Comparison of ENCODE assay signal across 24 mouse cellular contexts in the genomic region with DNA sequence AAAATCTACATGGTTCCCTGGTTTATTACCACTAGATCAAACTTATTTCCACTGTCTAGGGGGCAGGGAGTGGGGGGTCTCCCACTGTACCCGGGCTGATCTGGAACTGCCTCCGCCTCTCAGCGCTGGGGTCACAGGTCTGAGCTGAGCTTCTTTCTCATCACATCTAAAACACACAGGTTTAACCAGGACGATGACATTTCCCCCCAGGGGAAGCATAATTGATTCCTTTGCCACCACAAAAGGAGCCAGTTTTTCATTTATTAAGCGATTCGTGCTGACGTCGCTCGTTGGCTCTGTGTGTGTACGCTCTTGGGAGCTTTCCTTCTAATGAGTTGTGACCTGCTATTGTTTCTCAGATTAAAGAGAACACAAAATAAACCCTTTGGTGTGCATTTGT. TPM values are rescaled to one million over a fixed set of nuclear protein-coding genes. Genes with fewer than 3 reads are reported as not detected.
DNase-seq lines count a peak whose midpoint lies in the region; ATAC-seq lines count a peak whose summit lies in the region.
"Had no signal": no experiment of that assay in that cellular context is flagged by ENCODE, and none has a peak within 500 bp of the region (broad histone marks: within the 10 kb centered on the region; RNA-seq: fewer than 3 reads in every experiment).

No protein-coding gene starts in this region.

- H3K27me3 ChIP-seq in forebrain, embryonic 14.5 days (replicated peaks; ENCODE audit: control insufficient read depth, insufficient read depth, low read length), result no peaks in the 10 kb centered on the region
- no peaks in the 10 kb centered on the region for H3K27me3 ChIP-seq in forebrain, embryonic 11.5 days (ENCODE audit: control insufficient read depth, insufficient read depth, low read length)
- H3K27me3 ChIP-seq in hindbrain, embryonic 16.5 days (replicated peaks; ENCODE audit: control insufficient read depth, insufficient read depth, low read length), result no peaks in the 10 kb centered on the region

- H3K27ac ChIP-seq in forebrain, embryonic 14.5 days (ENCODE audit: low read depth, low read length), result no peak overlapping the region
- H3K27ac ChIP-seq in forebrain, embryonic 11.5 days (ENCODE audit: low read depth, low read length), result no peak overlapping the region
- no peak overlapping the region for H3K27ac ChIP-seq in hindbrain, embryonic 16.5 days (ENCODE audit: low read depth, low read length)
- H3K27ac ChIP-seq: heart, adult 2 months; heart, embryonic 13.5 days; layer of hippocampus, adult 2 months; liver, embryonic 14.5 days; macrophage had no signal

- H3K4me1 ChIP-seq in forebrain, embryonic 14.5 days (ENCODE audit: control insufficient read depth, insufficient read depth, low read length), result no peaks in the 10 kb centered on the region
- no peaks in the 10 kb centered on the region for H3K4me1 ChIP-seq in forebrain, embryonic 11.5 days (replicated peaks; ENCODE audit: control insufficient read depth, insufficient read depth, low read length)
- H3K4me1 ChIP-seq in hindbrain, embryonic 16.5 days (ENCODE audit: control insufficient read depth, insufficient read depth, low read depth, low read length), result peaks cover 7% of the 10 kb centered on the region
- H3K4me1 ChIP-seq: heart, embryonic 13.5 days had no signal

- 26% methylated on average over 10 of the region's 10 CpGs for WGBS in forebrain, embryonic 14.5 days
- WGBS in forebrain, embryonic 11.5 days, result 46% methylated on average over 10 of the region's 10 CpGs
- WGBS in hindbrain, embryonic 16.5 days, result 34% methylated on average over 10 of the region's 10 CpGs

- no peak overlapping the region for H3K4me3 ChIP-seq in forebrain, embryonic 14.5 days (ENCODE audit: low read depth, low read length)
- H3K4me3 ChIP-seq in forebrain, embryonic 11.5 days (ENCODE audit: low read depth, low read length), result no peak overlapping the region
- no peak overlapping the region for H3K4me3 ChIP-seq in hindbrain, embryonic 16.5 days (ENCODE audit: low read length)
- H3K4me3 ChIP-seq: heart, adult 2 months; heart, embryonic 13.5 days; layer of hippocampus, adult 2 months had no signal

- no peaks in the 10 kb centered on the region for H3K36me3 ChIP-seq in forebrain, embryonic 14.5 days (ENCODE audit: control insufficient read depth, insufficient read depth, low read length)
- H3K36me3 ChIP-seq in forebrain, embryonic 11.5 days (ENCODE audit: control insufficient read depth, insufficient read depth, low read length), result no peaks in the 10 kb centered on the region
- no peaks in the 10 kb centered on the region for H3K36me3 ChIP-seq in hindbrain, embryonic 16.5 days (ENCODE audit: control insufficient read depth, insufficient read depth, low read length)
- H3K36me3 ChIP-seq: heart, embryonic 13.5 days had no signal

- H3K9ac ChIP-seq in forebrain, embryonic 14.5 days (ENCODE audit: low read length), result no peak overlapping the region
- H3K9ac ChIP-seq in forebrain, embryonic 11.5 days (ENCODE audit: low read length), result no peak overlapping the region
- H3K9ac ChIP-seq in hindbrain, embryonic 16.5 days (ENCODE audit: low read depth, low read length), result no peak overlapping the region
- H3K9ac ChIP-seq: heart, embryonic 13.5 days; liver, embryonic 14.5 days had no signal

- no peaks in the 10 kb centered on the region for H3K9me3 ChIP-seq in forebrain, embryonic 14.5 days (replicated peaks; ENCODE audit: control insufficient read depth, low read length)
- no peaks in the 10 kb centered on the region for H3K9me3 ChIP-seq in forebrain, embryonic 11.5 days (ENCODE audit: control insufficient read depth, low read length)
- no peaks in the 10 kb centered on the region for H3K9me3 ChIP-seq in hindbrain, embryonic 16.5 days (ENCODE audit: control insufficient read depth, low read length)
- H3K9me3 ChIP-seq: heart, embryonic 13.5 days had no signal

- DNase-seq in forebrain, embryonic 14.5 days (ENCODE audit: low spot score), result peak; percentile 34
- DNase-seq in forebrain, embryonic 11.5 days (ENCODE audit: low spot score), result no peak
- DNase-seq in retina, postnatal 1 day, result peak; percentile 57
- DNase-seq in retina, embryonic 14.5 days (ENCODE audit: low spot score), result no peak
- no peak for DNase-seq in left cerebral cortex, adult 18-20 months (ENCODE audit: low spot score in 2 of 2)
- no peak for DNase-seq in layer of hippocampus, postnatal 25 days (ENCODE audit: extremely low spot score in 1 of 2, low spot score in 1 of 2)
- DNase-seq: adrenal gland, postnatal 36 days; B cell, adult 2 months; cerebellum, adult 2 months; cerebellum, postnatal 25 days; heart, adult 2 months; kidney, adult 2 months; kidney, postnatal 36 days; liver; lung, adult 2 months; thymus, postnatal 4 days had no signal

- H3K4me2 ChIP-seq in forebrain, embryonic 14.5 days (ENCODE audit: low read length), result no peak overlapping the region
- H3K4me2 ChIP-seq in forebrain, embryonic 11.5 days (ENCODE audit: low read depth, low read length, severe bottlenecking), result no peak overlapping the region
- H3K4me2 ChIP-seq in hindbrain, embryonic 16.5 days (ENCODE audit: low read length), result no peak overlapping the region
- H3K4me2 ChIP-seq: heart, embryonic 13.5 days had no signal

- ATAC-seq in forebrain, embryonic 14.5 days, result no peak
- ATAC-seq in forebrain, embryonic 11.5 days (replicated peaks; ENCODE audit: low FRiP score), result no peak
- ATAC-seq in hindbrain, embryonic 16.5 days, result 0 out of 2 replicates have a peak, but pooled peaks have one; percentile 30
- ATAC-seq: forebrain, embryonic 16.5 days had no signal

RNA-seq across cellular contexts. Expression of gene Pgbd5, which starts 21.6 kb away (rescaled TPM):
- polyA plus RNA-seq in forebrain, embryonic 14.5 days (2014; fragmentation: Nextera tagmentation; extraction: Ambion mirVana), result 8.6 and 10.2 TPM in 2 replicates
- 4.8 and 5.3 TPM in 2 replicates for polyA plus RNA-seq in forebrain, embryonic 11.5 days (2014; fragmentation: Nextera tagmentation; extraction: Ambion mirVana)
- 12.8 and 13.6 TPM in 2 replicates for polyA plus RNA-seq in hindbrain, embryonic 16.5 days (2015; fragmentation: Nextera tagmentation; extraction: Ambion mirVana)
- total RNA-seq in left cerebral cortex, adult 18-20 months (2021), result 100 to 1,000 TPM; 208 to 219 TPM
- total RNA-seq in layer of hippocampus, postnatal 25 days (2021), result 100 to 1,000 TPM; 261 to 272 TPM
- total RNA-seq: hematopoietic stem cell, adult 5-6 weeks; megakaryocyte-erythroid progenitor cell, adult 5-6 weeks had no signal

RNA-seq across cellular contexts. Expression of gene Cog2, which starts 59.5 kb away (rescaled TPM):
- polyA plus RNA-seq in forebrain, embryonic 14.5 days (2014; fragmentation: Nextera tagmentation; extraction: Ambion mirVana), result 37.0 and 41.2 TPM in 2 replicates
- 41.4 and 44.7 TPM in 2 replicates for polyA plus RNA-seq in forebrain, embryonic 11.5 days (2014; fragmentation: Nextera tagmentation; extraction: Ambion mirVana)
- polyA plus RNA-seq in hindbrain, embryonic 16.5 days (2015; fragmentation: Nextera tagmentation; extraction: Ambion mirVana), result 30.3 and 34.5 TPM in 2 replicates
- 10 to 100 TPM; 35.4 to 37.7 TPM for total RNA-seq in left cerebral cortex, adult 18-20 months (2021)
- 10 to 100 TPM; 37.2 to 48.5 TPM for total RNA-seq in layer of hippocampus, postnatal 25 days (2021)

Comparison
In these comparisons a context has a peak if more than half of its experiments do, and no peak if none do; other contexts are left out.
1. DNase-seq: peak in forebrain, embryonic 14.5 days (single experiment) and retina, postnatal 1 day (single experiment); none in forebrain, embryonic 11.5 days (single experiment), retina, embryonic 14.5 days (single experiment), left cerebral cortex, adult 18-20 months (0 of 2) and layer of hippocampus, postnatal 25 days (0 of 2).